Mouse (Mus musculus) heart, embryonic 10.5 days (tissue): ENCODE measurements around the gene Sult2b1. TPM values are rescaled to one million over a fixed set of nuclear protein-coding genes. Genes with fewer than 3 reads are reported as not detected.

Source experiments
- DNase-seq: peaks from one replicate; pipeline ENCODE4 v3.0.0-alpha.2; 2017; ENCODE audit warnings: low spot score
- H3K27ac ChIP-seq: fragments of 300-500 bp; sonication (generic); 2 replicates; pipeline ENCODE4 v1.5.1; 2016; ENCODE audit warnings: mild to moderate bottlenecking
- H3K27me3 ChIP-seq: fragments of 300-500 bp; sonication (generic); 2 replicates; pipeline ENCODE4 v1.6.1; 2016; ENCODE audit warnings: mild to moderate bottlenecking; ENCODE audit not compliant: poor library complexity, insufficient read depth, severe bottlenecking
- H3K36me3 ChIP-seq: fragments of 300-500 bp; sonication (generic); 2 replicates; pipeline ENCODE4 v1.6.1; 2016; ENCODE audit warnings: mild to moderate bottlenecking, moderate library complexity
- H3K4me1 ChIP-seq: fragments of 300-500 bp; sonication (generic); 2 replicates; pipeline ENCODE4 v1.6.1; 2016; ENCODE audit warnings: mild to moderate bottlenecking
- H3K4me3 ChIP-seq: fragments of 300-500 bp; sonication (generic); 2 replicates; pipeline ENCODE4 v1.5.1; 2016; ENCODE audit warnings: mild to moderate bottlenecking, moderate library complexity
- H3K9me3 ChIP-seq: fragments of 300-500 bp; sonication (generic); 2 replicates; pipeline ENCODE4 v1.6.1; 2016; ENCODE audit warnings: mild to moderate bottlenecking, moderate library complexity
- WGBS: fragments of 180-500 bp; shearing (Covaris S2); methylation state at CpG from one replicate; pipeline ENCODE4 v1.1.7; 2016; 5-methylcytosine and 5-hydroxymethylcytosine counted together
- polyA plus RNA-seq: library from polyadenylated mRNA; unstranded; fragments of >200 nt; fragmentation: Nextera tagmentation; extraction: Ambion mirVana; gene quantifications from 2 replicates; pipeline ENCODE4 v1.2.1, GENCODE M21; 2016

Sult2b1 gene
- polyA plus RNA-seq, 1 experiment from 2014 or later, result 0.79 TPM

DNA sequence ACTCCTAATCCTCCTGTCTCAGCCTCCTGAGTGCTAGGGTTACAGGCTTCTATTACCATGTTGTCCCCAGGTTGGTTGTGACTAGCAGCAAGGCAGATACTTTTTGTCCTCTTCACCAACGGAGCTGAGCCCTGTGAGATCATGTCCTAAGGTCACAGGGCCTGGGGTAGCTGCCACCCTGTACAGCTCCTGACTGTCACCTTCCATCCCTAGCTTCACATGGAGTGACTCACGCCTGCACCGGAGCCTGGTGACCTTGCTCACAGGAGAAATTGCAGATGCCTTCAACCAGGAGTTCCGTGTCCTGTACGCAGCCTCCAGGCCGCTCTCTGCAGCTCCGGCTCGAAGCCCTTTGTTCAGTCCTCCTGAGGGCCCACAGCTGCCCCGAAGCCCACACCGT is 58.0 kb downstream of the Sult2b1 start:
- H3K36me3 ChIP-seq, result peaks cover 74% of the 10 kb centered on the region
- 94% methylated on average over 10 of the region's 10 CpGs for WGBS

DNA sequence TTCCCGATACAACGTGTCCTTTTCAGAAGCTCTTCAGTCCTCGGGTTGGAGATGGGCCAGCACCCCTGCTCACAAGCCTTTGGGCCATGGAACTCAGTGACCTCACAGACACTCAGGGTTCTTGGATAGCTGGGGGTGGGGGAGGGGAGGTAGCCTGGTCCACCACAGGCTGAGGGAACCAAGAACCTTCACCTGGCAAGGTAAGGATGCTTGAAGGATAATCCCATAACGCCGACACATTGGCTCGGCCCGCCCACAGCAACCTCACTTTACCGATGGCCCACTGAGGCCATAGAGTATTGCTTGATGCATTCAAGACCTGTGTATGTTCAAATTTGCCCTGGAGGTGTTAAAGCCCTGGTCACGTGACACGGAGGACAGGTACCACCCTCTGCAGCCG is 58.8 kb downstream of the Sult2b1 start, which contains the start of gene Spaca4:
Spaca4 (minus strand) TSS at position 101 of the 400 bp plus-strand sequence.
- Histone ChIP-seq H3K9me3 (no peaks in the 10 kb centered on the region), H3K4me1 (peaks cover 37% of the 10 kb centered on the region), H3K27ac (no peak within 1 kb of the TSS), H3K27me3 (no peaks in the 10 kb centered on the region), H3K4me3 (no peak within 1 kb of the TSS), H3K36me3 (peaks cover 81% of the 10 kb centered on the region)
- DNase-seq, result no peak
- WGBS, result 92% methylated on average over 11 of the region's 11 CpGs

More for the DNA sequence above, 58.0 kb downstream of the Sult2b1 start:
- H3K4me1 ChIP-seq, result peaks cover 37% of the 10 kb centered on the region
- no peak overlapping the region for H3K27ac ChIP-seq
- no peak overlapping the region for H3K4me3 ChIP-seq
- no peak for DNase-seq
- H3K27me3 ChIP-seq, result no peaks in the 10 kb centered on the region
- no peaks in the 10 kb centered on the region for H3K9me3 ChIP-seq

DNA sequence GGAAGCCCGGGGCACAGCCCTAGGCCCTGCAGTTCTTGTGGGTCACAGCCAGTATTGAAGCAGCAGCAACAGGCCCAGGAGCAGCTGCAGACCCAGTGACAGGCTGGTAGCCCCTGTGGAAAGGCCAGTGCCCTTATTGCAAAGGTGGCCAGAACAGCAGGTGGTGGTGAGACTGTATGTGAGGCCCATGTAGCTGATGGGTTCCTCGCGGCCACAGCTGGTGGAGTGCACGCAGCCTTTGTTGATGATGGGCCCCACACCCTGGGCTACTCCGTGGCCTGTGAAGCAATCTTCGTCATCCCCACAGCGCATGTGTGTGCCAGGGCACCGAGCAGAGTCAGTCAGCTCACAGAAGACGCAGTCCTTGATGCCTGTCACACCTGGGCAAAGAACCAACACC is 59.3 kb downstream of the Sult2b1 start:
- WGBS, result 92% methylated on average over 9 of the region's 9 CpGs
- peaks cover 33% of the 10 kb centered on the region for H3K4me1 ChIP-seq
- H3K36me3 ChIP-seq, result peaks cover 86% of the 10 kb centered on the region
- no peak overlapping the region for H3K4me3 ChIP-seq
- no peaks in the 10 kb centered on the region for H3K27me3 ChIP-seq
- no peak overlapping the region for H3K27ac ChIP-seq
- no peak for DNase-seq
- H3K9me3 ChIP-seq, result no peaks in the 10 kb centered on the region

DNA sequence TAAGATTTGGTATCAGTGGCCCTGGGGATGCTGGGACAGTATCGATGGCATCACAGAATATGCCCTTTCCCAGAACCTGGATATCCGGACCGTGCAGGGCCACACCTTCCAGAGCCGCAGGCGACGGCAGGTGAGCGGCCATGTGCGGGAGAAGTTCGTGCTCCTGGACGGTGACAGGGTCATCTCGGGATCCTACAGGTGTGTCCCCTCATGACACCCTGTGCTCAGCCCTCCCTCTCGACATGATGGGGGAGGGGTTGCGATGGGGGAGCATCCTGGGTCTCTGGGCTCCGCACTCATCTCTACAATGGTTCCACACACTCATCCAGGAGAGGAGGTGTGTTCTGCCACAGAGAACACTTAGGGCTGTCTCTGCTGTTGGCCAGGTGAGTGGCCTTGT is 60.7 kb downstream of the Sult2b1 start:
- peaks cover 38% of the 10 kb centered on the region for H3K4me1 ChIP-seq
- H3K36me3 ChIP-seq, result peaks cover 92% of the 10 kb centered on the region
- no peak overlapping the region for H3K27ac ChIP-seq
- no peaks in the 10 kb centered on the region for H3K27me3 ChIP-seq
- H3K4me3 ChIP-seq, result no peak overlapping the region
- no peaks in the 10 kb centered on the region for H3K9me3 ChIP-seq
- no peak for DNase-seq
- WGBS, result 94% methylated on average over 14 of the region's 14 CpGs

- H3K4me1 ChIP-seq, result peaks cover 40% of the 10 kb centered on the region
- 86% methylated on average over 4 of the region's 4 CpGs for WGBS
- no peak overlapping the region for H3K27ac ChIP-seq
- no peaks in the 10 kb centered on the region for H3K27me3 ChIP-seq
- H3K4me3 ChIP-seq, result no peak overlapping the region
- no peak for DNase-seq
- H3K36me3 ChIP-seq, result peaks cover 90% of the 10 kb centered on the region
- no peaks in the 10 kb centered on the region for H3K9me3 ChIP-seq
Observed at GRCm38 (mm10) chr7:45723301-45723700, 61.2 kb downstream of the Sult2b1 start.

DNA sequence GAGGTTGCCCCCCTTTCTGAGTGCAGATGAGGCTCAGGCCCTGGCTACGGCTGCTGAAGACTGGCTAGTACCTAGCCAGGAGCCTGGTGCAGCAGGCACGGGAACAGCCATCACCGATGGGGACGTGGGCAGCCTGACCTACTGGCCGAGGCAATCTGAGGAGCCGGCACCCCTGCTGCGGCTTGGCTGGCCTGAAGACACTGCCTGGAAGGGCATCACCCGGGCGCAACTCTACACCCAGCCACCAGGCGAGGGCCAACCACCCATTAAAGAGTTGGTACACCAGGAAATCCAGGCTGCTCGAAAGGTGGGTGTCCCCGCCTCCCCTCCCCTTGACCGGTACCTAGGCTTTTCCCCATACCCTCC is 62.1 kb downstream of the Sult2b1 start:
- Histone ChIP-seq H3K4me3 (0 out of 2 replicates have a peak overlapping the region, but pooled peaks have one; percentile 15), H3K4me1 (peaks cover 40% of the 10 kb centered on the region), H3K27me3 (no peaks in the 10 kb centered on the region), H3K36me3 (peaks cover 85% of the 10 kb centered on the region), H3K9me3 (no peaks in the 10 kb centered on the region), H3K27ac (peak overlapping the region; percentile 42; the same call in 1 of the 2 replicates)
- 71% methylated on average over 13 of the region's 13 CpGs for WGBS
- DNase-seq, result no peak

- H3K9me3 ChIP-seq, result no peaks in the 10 kb centered on the region
- no peak for DNase-seq
- peaks cover 81% of the 10 kb centered on the region for H3K36me3 ChIP-seq
- WGBS, result 73% methylated on average over 13 of the region's 13 CpGs
- 0 out of 2 replicates have a peak overlapping the region, but pooled peaks have one; percentile 15 for H3K4me3 ChIP-seq
- H3K27ac ChIP-seq, result peak overlapping the region; percentile 42; the same call in 1 of the 2 replicates
- peaks cover 43% of the 10 kb centered on the region for H3K4me1 ChIP-seq
- no peaks in the 10 kb centered on the region for H3K27me3 ChIP-seq
Observed at GRCm38 (mm10) chr7:45721642-45722347, 62.7 kb downstream of the Sult2b1 start.

DNA sequence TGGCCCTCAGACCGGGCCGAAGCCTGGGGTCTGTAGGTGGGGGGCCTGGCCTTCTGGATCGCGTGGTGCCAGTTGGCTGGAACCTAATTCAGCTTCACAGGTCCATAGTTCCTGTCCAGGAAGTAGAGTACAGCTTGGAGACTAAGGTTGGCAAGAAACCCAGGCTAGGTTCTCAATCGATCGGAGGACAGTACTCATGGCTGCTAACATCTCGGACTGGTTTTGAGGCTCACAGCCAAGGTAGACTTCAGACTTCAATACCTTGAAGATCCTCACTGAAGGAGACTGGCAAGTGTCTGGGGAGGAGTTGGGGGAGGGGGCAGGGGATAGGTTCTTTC is 63.3 kb downstream of the Sult2b1 start:
- no peak overlapping the region for H3K4me3 ChIP-seq
- no peaks in the 10 kb centered on the region for H3K9me3 ChIP-seq
- H3K4me1 ChIP-seq, result peaks cover 46% of the 10 kb centered on the region
- DNase-seq, result no peak
- H3K27ac ChIP-seq, result no peak overlapping the region
- H3K36me3 ChIP-seq, result peaks cover 75% of the 10 kb centered on the region
- WGBS, result 79% methylated on average over 7 of the region's 7 CpGs
- no peaks in the 10 kb centered on the region for H3K27me3 ChIP-seq

- peak within 1 kb of the TSS; percentile 42; the same call in 1 of the 2 replicates for H3K27ac ChIP-seq
- no peaks in the 10 kb centered on the region for H3K27me3 ChIP-seq
- DNase-seq, result no peak
- 84% methylated on average over 14 of the region's 14 CpGs for WGBS
- peaks cover 69% of the 10 kb centered on the region for H3K36me3 ChIP-seq
- H3K4me1 ChIP-seq, result peaks cover 52% of the 10 kb centered on the region
- peak within 1 kb of the TSS; percentile 99; the same call in 1 of the 2 replicates for H3K4me3 ChIP-seq
- no peaks in the 10 kb centered on the region for H3K9me3 ChIP-seq
Observed at GRCm38 (mm10) chr7:45720413-45721233, 63.8 kb downstream of the Sult2b1 start, which contains the start of gene Fam83e. Gene Fam83e, plus strand, starts transcription at chr7:45721212.

GRCm38 (mm10) chr7:45719738-45720412 is 64.6 kb downstream of the Sult2b1 start:
- Histone ChIP-seq H3K36me3 (peaks cover 61% of the 10 kb centered on the region), H3K27me3 (no peaks in the 10 kb centered on the region), H3K27ac (no peak overlapping the region), H3K9me3 (no peaks in the 10 kb centered on the region), H3K4me3 (peak overlapping the region; percentile 99), H3K4me1 (peaks cover 56% of the 10 kb centered on the region)
- no peak for DNase-seq
- WGBS, result 93% methylated on average over 16 of the region's 16 CpGs

GRCm38 (mm10) chr7:45719180-45719579 is 65.3 kb downstream of the Sult2b1 start:
- Histone ChIP-seq H3K27me3 (no peaks in the 10 kb centered on the region), H3K4me1 (peaks cover 63% of the 10 kb centered on the region), H3K36me3 (peaks cover 54% of the 10 kb centered on the region), H3K9me3 (no peaks in the 10 kb centered on the region), H3K4me3 (peak overlapping the region; percentile 99), H3K27ac (peak overlapping the region; percentile 98)
- DNase-seq, result no peak
- WGBS, result 87% methylated on average over 10 of the region's 10 CpGs

GRCm38 (mm10) chr7:45718331-45718730 is 66.1 kb downstream of the Sult2b1 start:
- under 1% methylated on average over 20 of the region's 20 CpGs for WGBS
- no peak for DNase-seq
- Histone ChIP-seq H3K4me1 (peaks cover 67% of the 10 kb centered on the region), H3K27ac (peak overlapping the region; percentile 98), H3K36me3 (peaks cover 50% of the 10 kb centered on the region), H3K4me3 (peak overlapping the region; percentile 99), H3K27me3 (no peaks in the 10 kb centered on the region), H3K9me3 (no peaks in the 10 kb centered on the region)
